Mouse (Mus musculus): Measurements from ENCODE around the gene Phlda1. TPM values are rescaled to one million over a fixed set of nuclear protein-coding genes. Genes with fewer than 3 reads are reported as not detected.

Gene Phlda1
- total RNA-seq, 2 experiments from 2014 or later = 0.38 TPM; not detected in 1

GRCm38 (mm10) chr10:111503716-111504115 lies 2.4 kb upstream of the Phlda1 start:
- ATAC-seq (replicated peaks; ENCODE audit: low FRiP score, poor library complexity, severe bottlenecking) = no peak

GRCm38 (mm10) chr10:111504606-111505005 lies 1.5 kb upstream of the Phlda1 start:
- no peak for ATAC-seq (replicated peaks; ENCODE audit: low FRiP score, poor library complexity, severe bottlenecking)

- no peak for ATAC-seq (replicated peaks; ENCODE audit: low FRiP score, poor library complexity, severe bottlenecking)
Observed at GRCm38 (mm10) chr10:111505406-111505805, 680 bp upstream of the Phlda1 start.

- ATAC-seq (replicated peaks; ENCODE audit: low FRiP score, poor library complexity, severe bottlenecking) = no peak
Observed at GRCm38 (mm10) chr10:111506926-111507459, 907 bp downstream of the Phlda1 start.

GRCm38 (mm10) chr10:111507460-111508211 lies 1.6 kb downstream of the Phlda1 start:
- no peak for ATAC-seq (replicated peaks; ENCODE audit: low FRiP score, poor library complexity, severe bottlenecking)

GRCm38 (mm10) chr10:111508324-111509080 lies 2.4 kb downstream of the Phlda1 start:
- no peak for ATAC-seq (replicated peaks; ENCODE audit: low FRiP score, poor library complexity, severe bottlenecking)

GRCm38 (mm10) chr10:111509103-111509784 lies 3.2 kb downstream of the Phlda1 start:
- ATAC-seq (replicated peaks; ENCODE audit: low FRiP score, poor library complexity, severe bottlenecking) = no peak

- no peak for ATAC-seq (replicated peaks; ENCODE audit: low FRiP score, poor library complexity, severe bottlenecking)
Observed at GRCm38 (mm10) chr10:111509981-111510380, 3.9 kb downstream of the Phlda1 start.

GRCm38 (mm10) chr10:111510798-111511197 lies 4.7 kb downstream of the Phlda1 start:
- ATAC-seq (replicated peaks; ENCODE audit: low FRiP score, poor library complexity, severe bottlenecking) = no peak

GRCm38 (mm10) chr10:111512036-111512568 lies 6.0 kb downstream of the Phlda1 start:
- ATAC-seq (replicated peaks; ENCODE audit: low FRiP score, poor library complexity, severe bottlenecking) = no peak

GRCm38 (mm10) chr10:111514282-111514885 lies 8.3 kb downstream of the Phlda1 start:
- ATAC-seq (replicated peaks; ENCODE audit: low FRiP score, poor library complexity, severe bottlenecking) = no peak

- ATAC-seq (replicated peaks; ENCODE audit: low FRiP score, poor library complexity, severe bottlenecking) = no peak
Observed at GRCm38 (mm10) chr10:111515071-111516010, 9.3 kb downstream of the Phlda1 start.

GRCm38 (mm10) chr10:111516172-111516588 lies 10.1 kb downstream of the Phlda1 start:
- ATAC-seq (replicated peaks; ENCODE audit: low FRiP score, poor library complexity, severe bottlenecking) = no peak

GRCm38 (mm10) chr10:111516804-111517436 lies 10.8 kb downstream of the Phlda1 start:
- no peak for ATAC-seq (replicated peaks; ENCODE audit: low FRiP score, poor library complexity, severe bottlenecking)

- ATAC-seq (replicated peaks; ENCODE audit: low FRiP score, poor library complexity, severe bottlenecking) = no peak
Observed at GRCm38 (mm10) chr10:111518350-111518749, 12.3 kb downstream of the Phlda1 start.

- ATAC-seq (replicated peaks; ENCODE audit: low FRiP score, poor library complexity, severe bottlenecking) = no peak
Observed at GRCm38 (mm10) chr10:111519620-111520370, 13.7 kb downstream of the Phlda1 start.

- ATAC-seq (replicated peaks; ENCODE audit: low FRiP score, poor library complexity, severe bottlenecking) = no peak
Observed at GRCm38 (mm10) chr10:111520621-111521020, 14.5 kb downstream of the Phlda1 start.

All from erythroblast, adult 5-6 weeks (primary cell).